10 mouse cellular contexts compared by ENCODE assay signal in the genomic region with DNA sequence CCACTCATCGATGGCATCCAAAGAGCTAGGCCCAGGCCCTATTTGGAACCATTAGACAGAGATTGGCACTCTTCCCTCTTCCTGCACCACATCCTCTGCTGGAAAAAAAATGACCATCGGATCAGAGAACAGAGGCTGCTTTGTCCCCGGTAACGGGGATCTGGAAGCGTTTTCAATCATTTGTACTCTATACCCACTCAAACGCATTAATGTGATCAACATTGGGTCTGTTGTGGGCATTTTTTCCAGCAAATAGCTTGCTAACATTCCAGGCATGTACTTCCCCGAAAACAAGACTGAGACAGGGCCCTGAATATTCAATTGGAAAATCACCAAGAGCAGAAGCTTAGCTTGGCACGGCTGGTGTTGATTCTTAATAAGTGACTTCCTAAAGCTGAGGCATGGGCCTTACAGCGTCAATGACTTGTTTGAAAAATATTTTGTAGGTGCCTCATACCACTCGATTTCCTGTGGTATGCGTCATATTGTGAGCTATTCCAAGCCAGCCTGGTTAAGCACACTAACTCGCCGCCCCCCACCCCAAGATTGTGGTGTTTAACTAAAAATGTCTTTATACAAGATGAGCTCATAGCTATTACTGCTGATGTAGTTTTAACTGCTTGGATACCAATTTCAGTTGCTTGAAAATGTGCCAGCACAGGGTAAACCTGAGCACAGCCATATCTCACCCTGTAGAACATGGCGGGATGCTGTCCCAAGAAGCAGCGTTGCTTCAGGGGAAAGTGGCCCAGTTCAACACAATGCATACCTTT.
DNase-seq lines count a peak whose midpoint lies in the region; ATAC-seq lines count a peak whose summit lies in the region.
"Had no signal": no experiment of that assay in that cellular context is flagged by ENCODE, and none has a peak within 500 bp of the region (broad histone marks: within the 10 kb centered on the region; RNA-seq: fewer than 3 reads in every experiment).

No protein-coding gene starts in this region.

- peaks cover 8% of the 10 kb centered on the region; the same call in 1 of the 2 replicates for H3K4me1 ChIP-seq in heart, embryonic 10.5 days
- H3K4me1 ChIP-seq in heart, embryonic 15.5 days (replicated peaks) = peaks cover 9% of the 10 kb centered on the region
- no peaks in the 10 kb centered on the region for H3K4me1 ChIP-seq in neural tube, embryonic 12.5 days

- no peaks in the 10 kb centered on the region for H3K27me3 ChIP-seq in heart, embryonic 10.5 days (ENCODE audit: insufficient read depth, poor library complexity, severe bottlenecking)
- no peaks in the 10 kb centered on the region for H3K27me3 ChIP-seq in heart, embryonic 15.5 days
- no peaks in the 10 kb centered on the region for H3K27me3 ChIP-seq in neural tube, embryonic 12.5 days (replicated peaks)
- H3K27me3 ChIP-seq: CH12.LX had no signal

- peak overlapping the region; percentile 50 for H3K4me2 ChIP-seq in heart, embryonic 15.5 days
- no peak overlapping the region for H3K4me2 ChIP-seq in neural tube, embryonic 12.5 days (replicated peaks)

- H3K27ac ChIP-seq in heart, embryonic 10.5 days = no peak overlapping the region; the same call in 1 of the 2 replicates
- peak overlapping the region; percentile 50 for H3K27ac ChIP-seq in heart, embryonic 15.5 days
- H3K27ac ChIP-seq in neural tube, embryonic 12.5 days = 0 out of 2 replicates have a peak overlapping the region, but pooled peaks have one; percentile 22

- no peak for ATAC-seq in heart, embryonic 15.5 days (replicated peaks; ENCODE audit: insufficient number of reproducible peaks, insufficient read depth, low FRiP score, low read depth)
- ATAC-seq in neural tube, embryonic 12.5 days (ENCODE audit: low FRiP score, low read depth) = peak; percentile 85

- H3K9me3 ChIP-seq in heart, embryonic 10.5 days = no peaks in the 10 kb centered on the region
- H3K9me3 ChIP-seq in heart, embryonic 15.5 days (replicated peaks) = no peaks in the 10 kb centered on the region
- no peaks in the 10 kb centered on the region for H3K9me3 ChIP-seq in neural tube, embryonic 12.5 days

- DNase-seq in heart, adult 9 months (ENCODE audit: low spot score in 2 of 2) = peak; percentile 24 to 26
- no peak for DNase-seq in heart, embryonic 10.5 days (ENCODE audit: low spot score)
- DNase-seq in embryo, embryonic 11 days = peak; percentile 31
- DNase-seq in left cerebral cortex, adult 11 months (ENCODE audit: low spot score) = peak; percentile 71
- DNase-seq in urinary bladder, postnatal 4 days (ENCODE audit: low spot score in 2 of 2) = no peak
- DNase-seq in adrenal gland, postnatal 25 days = no peak

- no peaks in the 10 kb centered on the region for H3K36me3 ChIP-seq in heart, embryonic 10.5 days
- no peaks in the 10 kb centered on the region for H3K36me3 ChIP-seq in heart, embryonic 15.5 days
- no peaks in the 10 kb centered on the region for H3K36me3 ChIP-seq in neural tube, embryonic 12.5 days

- no peak overlapping the region for H3K4me3 ChIP-seq in heart, embryonic 10.5 days
- no peak overlapping the region for H3K4me3 ChIP-seq in heart, embryonic 15.5 days
- no peak overlapping the region for H3K4me3 ChIP-seq in neural tube, embryonic 12.5 days
- H3K4me3 ChIP-seq: erythroblast, embryonic 14.5 days had no signal

- no peak overlapping the region for H3K9ac ChIP-seq in heart, embryonic 15.5 days
- no peak overlapping the region for H3K9ac ChIP-seq in neural tube, embryonic 12.5 days

- WGBS in heart, embryonic 10.5 days = 82% methylated on average over 15 of the region's 15 CpGs
- 71% methylated on average over 15 of the region's 15 CpGs for WGBS in heart, embryonic 15.5 days
- 61% methylated on average over 15 of the region's 15 CpGs for WGBS in neural tube, embryonic 12.5 days

Comparison
In these comparisons a context has a peak if more than half of its experiments do, and no peak if none do; other contexts are left out.
1. DNase-seq: peak in heart, adult 9 months (2 of 2), embryo, embryonic 11 days (single experiment) and left cerebral cortex, adult 11 months (single experiment); none in heart, embryonic 10.5 days (single experiment), urinary bladder, postnatal 4 days (0 of 2) and adrenal gland, postnatal 25 days (single experiment).